Mouse (Mus musculus): Measurements from ENCODE around the gene Insig1.

Gene Insig1

DNA sequence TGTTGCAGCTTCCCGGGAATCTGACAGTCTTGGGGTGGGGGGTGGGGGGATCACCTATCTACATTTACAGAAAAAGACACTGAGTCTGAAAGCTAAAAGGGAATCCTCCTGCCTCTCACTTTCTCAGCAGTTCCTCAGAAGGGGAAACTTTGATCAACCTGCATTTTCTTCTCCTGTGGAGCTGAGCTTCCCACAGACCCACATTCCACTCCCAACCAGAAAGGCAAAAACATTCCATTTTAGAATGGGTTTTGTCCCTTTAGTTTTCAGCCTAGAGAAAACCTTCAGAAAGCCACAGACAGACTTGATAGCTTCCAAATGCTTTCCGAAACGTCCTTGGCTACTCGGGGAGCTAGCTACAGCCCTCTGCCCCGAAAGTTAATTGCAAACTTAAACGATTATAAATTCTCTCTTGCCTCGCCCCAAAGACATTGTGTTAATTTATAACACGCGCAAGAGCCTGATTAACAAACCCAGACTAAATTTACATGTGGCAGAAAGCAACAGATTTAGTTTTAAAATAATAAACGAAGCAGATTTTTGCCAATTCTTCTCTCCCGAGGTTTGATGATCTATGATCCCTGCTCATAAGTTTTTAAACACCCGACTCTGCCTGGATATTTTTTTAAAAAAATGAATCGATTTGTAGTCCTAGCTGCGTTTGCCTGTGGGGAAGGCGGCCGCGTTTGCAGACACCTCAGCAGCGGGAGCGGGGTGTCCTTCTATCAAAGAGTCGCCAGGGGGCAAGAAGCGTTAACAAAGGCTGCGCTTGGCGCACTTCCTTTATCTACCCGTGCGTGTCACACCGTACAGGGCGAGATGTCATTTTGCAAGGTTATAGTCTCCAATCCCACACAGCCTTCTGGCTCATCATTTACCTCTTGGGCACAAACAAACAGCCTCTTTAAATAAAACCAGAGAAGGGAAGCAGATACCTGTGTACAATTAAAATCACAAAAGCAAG is 51.6 kb downstream of the Insig1 start:
- DNase-seq = peak; percentile 75

DNA sequence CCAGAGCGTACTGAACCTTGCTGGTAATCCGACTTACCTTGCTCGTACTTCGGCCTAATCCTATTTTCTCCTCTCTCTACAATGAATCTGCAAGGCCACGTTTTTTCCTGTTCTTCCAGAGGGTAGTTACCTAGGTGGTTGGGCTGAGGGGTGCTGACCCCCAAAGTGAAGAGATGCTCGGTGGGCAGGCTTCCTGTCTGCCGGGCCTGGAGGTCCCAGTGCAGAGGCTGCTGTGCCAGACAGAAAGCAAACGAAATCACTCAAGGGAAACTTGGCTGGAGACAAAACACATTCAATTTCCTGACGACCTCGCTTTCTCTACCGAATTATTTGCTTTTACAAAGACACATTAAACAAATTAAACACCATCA is 52.3 kb downstream of the Insig1 start:
- peak; percentile 16 for DNase-seq

DNA sequence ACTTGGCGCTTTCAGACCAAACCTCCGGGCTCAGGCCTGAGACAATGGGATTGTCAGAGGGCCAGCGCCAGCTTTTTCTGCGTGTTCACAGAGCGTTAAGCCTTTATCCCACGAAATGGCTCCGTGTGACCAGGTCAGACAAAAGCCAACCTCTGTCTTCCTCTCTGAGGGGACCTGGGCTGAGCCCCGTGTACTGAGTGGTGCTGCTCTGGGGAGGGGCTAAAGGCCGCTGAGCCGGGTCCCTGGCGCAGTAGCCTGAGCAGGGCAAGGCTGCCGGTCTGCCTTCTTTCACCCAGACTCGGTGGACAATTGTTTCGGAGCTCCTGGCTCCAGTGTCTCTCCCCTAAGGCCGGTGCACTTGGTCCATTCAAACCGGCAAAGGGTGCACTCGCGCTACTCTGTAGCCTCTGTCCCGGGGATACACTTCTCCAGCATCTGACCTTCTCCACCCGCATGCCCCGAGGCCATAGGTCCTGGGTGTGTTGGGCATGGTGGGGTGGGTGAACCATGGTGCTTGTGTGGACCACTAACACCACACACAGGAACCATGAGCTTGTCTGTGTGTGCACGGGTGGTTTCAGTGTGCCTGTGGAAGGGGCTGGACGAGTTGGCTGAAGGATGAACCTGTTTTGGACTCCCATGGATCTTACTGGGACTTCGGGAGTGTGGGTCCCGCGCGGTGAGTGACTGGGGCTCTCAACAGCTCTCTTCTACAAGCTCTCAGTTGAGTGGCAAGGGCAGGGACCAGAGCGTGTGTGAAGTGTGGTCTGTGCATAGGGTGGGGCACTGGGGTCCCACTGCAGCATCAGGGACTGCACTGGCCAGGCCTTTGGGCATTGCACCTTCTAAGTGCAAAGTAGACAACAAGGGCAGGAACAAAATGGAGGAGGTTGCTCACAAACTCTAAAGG is 53.4 kb downstream of the Insig1 start:
- DNase-seq = no peak

Data from kidney, adult 9 months (tissue).